Mouse (Mus musculus): ENCODE results near the gene Aspm. TPM values are rescaled to one million over a fixed set of nuclear protein-coding genes. Genes with fewer than 3 reads are reported as not detected.

Gene Aspm
- polyA plus RNA-seq, 1 experiment from 2014 or later = 10.1 TPM

DNA sequence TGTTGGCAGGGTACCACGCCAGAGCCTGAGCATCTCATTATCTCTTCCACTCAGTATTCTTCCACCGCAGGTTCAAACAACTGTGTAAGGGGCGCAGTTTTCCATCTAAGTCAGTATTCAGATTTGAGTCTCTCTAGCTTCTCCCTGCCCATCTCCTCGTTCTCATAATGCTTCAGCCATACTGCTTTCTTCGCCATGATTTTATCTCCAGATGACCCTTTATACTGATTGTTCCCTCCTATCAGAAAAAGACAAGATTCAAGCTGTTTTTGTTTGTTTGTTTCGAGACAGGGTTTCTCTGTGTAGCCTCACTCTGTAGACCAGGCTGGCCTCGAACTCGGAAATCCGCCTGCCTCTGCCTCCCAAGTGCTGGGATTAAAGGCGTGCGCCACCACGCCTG, 60.0 kb downstream of the Aspm start:
- H3K9ac ChIP-seq = no peak overlapping the region
- no peak for ATAC-seq (ENCODE audit: extremely low read depth, insufficient number of reproducible peaks, low FRiP score, low TSS enrichment)
- WGBS = 84% methylated on average over 12 of the region's 12 CpGs

More for the DNA sequence above, 60.0 kb downstream of the Aspm start:
- Histone ChIP-seq H3K27ac (replicated peaks) (no peak overlapping the region), H3K27me3 (replicated peaks) (no peaks in the 10 kb centered on the region), H3K9me3 (no peaks in the 10 kb centered on the region), H3K4me3 (no peak overlapping the region), H3K36me3 (no peaks in the 10 kb centered on the region), H3K4me1 (no peaks in the 10 kb centered on the region), H3K4me2 (no peak overlapping the region)

Other genes with a start within 250 kb of the Aspm start
- 0.12 and 0.27 TPM in 2 replicates for gene Crb1, start 77.7 kb upstream of the Aspm start, polyA plus RNA-seq (2015; fragmentation: Nextera tagmentation; extraction: Ambion mirVana)
- 5.0 and 6.0 TPM in 2 replicates for gene Zbtb41, start 32.5 kb upstream of the Aspm start, polyA plus RNA-seq (2015; fragmentation: Nextera tagmentation; extraction: Ambion mirVana)
- gene F13b, start 46.9 kb downstream of the Aspm start, polyA plus RNA-seq (2015; fragmentation: Nextera tagmentation; extraction: Ambion mirVana) = 0.39 TPM in 1 of 2 replicates, not detected in the other
- not detected in 2 replicates for gene Cfhr1, start 105.5 kb downstream of the Aspm start, polyA plus RNA-seq (2015; fragmentation: Nextera tagmentation; extraction: Ambion mirVana)